Mouse (Mus musculus) monocyte, adult 5-6 weeks (primary cell): ENCODE measurements at regions not wholly inside any gene's neighbourhood (a gene's known extent, or its start where the extent isn't known, plus 50 kb on each side); places are given as distances from the start of the nearest gene placed in this dataset.

Experiments used
- ATAC-seq: fragments of 153-309, 156-312 bp; replicated peaks from 2 replicates; pipeline ENCODE4 v1.8.0; 2017; ENCODE audit warnings: mild to moderate bottlenecking; ENCODE audit not compliant: low TSS enrichment, insufficient number of reproducible peaks, severe bottlenecking, poor library complexity, low FRiP score

GRCm38 (mm10) chr4:55928196-55928595, 395.9 kb upstream of the Klf4 start:
- ATAC-seq, result no peak

- ATAC-seq, result no peak
These were observed 395.1 kb upstream of the Klf4 start for GRCm38 (mm10) chr4:55927391-55927790.

- peak; percentile 70 for ATAC-seq
These were observed 392.7 kb upstream of the Klf4 start for GRCm38 (mm10) chr4:55924974-55925373.

- ATAC-seq, result no peak
These were observed 389.0 kb upstream of the Klf4 start for GRCm38 (mm10) chr4:55921217-55921616.

GRCm38 (mm10) chr4:55894116-55894885, 362.0 kb upstream of the Klf4 start:
- no peak for ATAC-seq

GRCm38 (mm10) chr4:55891656-55892055, 359.4 kb upstream of the Klf4 start:
- no peak for ATAC-seq

- ATAC-seq, result no peak
These were observed 355.3 kb upstream of the Klf4 start for GRCm38 (mm10) chr4:55887581-55887980.

GRCm38 (mm10) chr4:55882541-55882940, 350.3 kb upstream of the Klf4 start:
- ATAC-seq, result no peak

- ATAC-seq, result no peak
These were observed 343.0 kb upstream of the Klf4 start for GRCm38 (mm10) chr4:55875304-55875703.

GRCm38 (mm10) chr4:55874875-55875274, 342.6 kb upstream of the Klf4 start:
- no peak for ATAC-seq

- no peak for ATAC-seq
These were observed 342.0 kb upstream of the Klf4 start for GRCm38 (mm10) chr4:55874276-55874675.

GRCm38 (mm10) chr4:55860055-55860454, 327.8 kb upstream of the Klf4 start:
- ATAC-seq, result peak; percentile 86

GRCm38 (mm10) chr4:55859211-55859761, 327.0 kb upstream of the Klf4 start:
- 0 out of 2 replicates have a peak, but pooled peaks have one; percentile 31 for ATAC-seq

- no peak for ATAC-seq
These were observed 319.2 kb upstream of the Klf4 start for GRCm38 (mm10) chr4:55851430-55851829.

- no peak for ATAC-seq
These were observed 318.8 kb upstream of the Klf4 start for GRCm38 (mm10) chr4:55851027-55851426.

GRCm38 (mm10) chr4:55843727-55844401, 311.6 kb upstream of the Klf4 start:
- no peak for ATAC-seq

- no peak for ATAC-seq
These were observed 306.3 kb upstream of the Klf4 start for GRCm38 (mm10) chr4:55838568-55838967.

GRCm38 (mm10) chr4:55824047-55824760, 291.9 kb upstream of the Klf4 start:
- ATAC-seq, result peak; percentile 98

GRCm38 (mm10) chr4:55823583-55823982, 291.3 kb upstream of the Klf4 start:
- ATAC-seq, result peak; percentile 51
